Mouse (Mus musculus) CH12.LX (cell line): ENCODE results near the gene Lamp1. TPM values are rescaled to one million over a fixed set of nuclear protein-coding genes. Genes with fewer than 3 reads are reported as not detected.

ENCODE experiments used
- DNase-seq: peaks from one replicate; pipeline ENCODE4 v3.0.0-alpha.2; 2013; ENCODE audit errors: extremely low read depth
- H3K27ac ChIP-seq: 2 replicates; pipeline ENCODE4 v1.5.1; 2012; ENCODE audit warnings: low read depth, mild to moderate bottlenecking, control low read depth, moderate library complexity; ENCODE audit not compliant: insufficient read depth
- H3K27me3 ChIP-seq: replicated peaks from 2 replicates; pipeline ENCODE3; 2012; ENCODE audit warnings: inconsistent platforms
- H3K36me3 ChIP-seq, 2 experiments: replicated peaks in 1 of 2; 2 replicates each; pipeline versions ENCODE3 to v1.6.1; 2012; ENCODE audit warnings: inconsistent platforms in 1 of 2, low read length in 1 of 2, mild to moderate bottlenecking in 1 of 2, mixed read lengths in 1 of 2, moderate library complexity in 1 of 2; ENCODE audit not compliant: control insufficient read depth in 1 of 2, insufficient read depth in 1 of 2
- H3K4me1 ChIP-seq, 2 experiments: 2 replicates each; pipeline ENCODE4 v1.6.1; 2012; ENCODE audit warnings: inconsistent platforms in 1 of 2, moderate library complexity in 1 of 2; ENCODE audit not compliant: insufficient read depth in 2 of 2, control insufficient read depth in 1 of 2
- H3K4me2 ChIP-seq: 2 replicates; pipeline ENCODE4 v1.6.1; 2012; ENCODE audit warnings: low read depth, mild to moderate bottlenecking, control low read depth; ENCODE audit not compliant: poor library complexity, insufficient read depth, severe bottlenecking
- H3K4me3 ChIP-seq, 3 experiments: fragments of 150-350 bp in 1 of 3; sonication (generic) in 1 of 3; replicated peaks in 1 of 3; 2 replicates each; pipeline versions ENCODE3 to v1.5.1; 2011 to 2012; ENCODE audit warnings: low read depth in 2 of 3, low read length in 2 of 3, mild to moderate bottlenecking in 2 of 3, moderate library complexity in 2 of 3, control low read depth in 1 of 3, improper control_type of control experiment in 1 of 3, inconsistent platforms in 1 of 3, mixed read lengths in 1 of 3; ENCODE audit not compliant: poor library complexity in 1 of 3
- H3K79me2 ChIP-seq: replicated peaks from 2 replicates; pipeline ENCODE4 v1.6.1; 2012; ENCODE audit warnings: mild to moderate bottlenecking, moderate library complexity; ENCODE audit not compliant: control insufficient read depth, poor library complexity, insufficient read depth, severe bottlenecking; ENCODE audit errors: extremely low read depth
- H3K9ac ChIP-seq: 2 replicates; pipeline ENCODE4 v1.6.1; 2012; ENCODE audit warnings: low read depth, mild to moderate bottlenecking, control low read depth, moderate library complexity; ENCODE audit not compliant: insufficient read depth
- H3K9me3 ChIP-seq: replicated peaks from 2 replicates; pipeline ENCODE3; 2012; ENCODE audit warnings: low read length, inconsistent platforms, mixed read lengths
- CHD2 ChIP-seq: IDR thresholded peaks from 2 replicates; pipeline ENCODE4 v1.6.1; 2011; ENCODE audit warnings: low read length, improper control_type of control experiment
- E2F4 ChIP-seq: IDR thresholded peaks from 2 replicates; pipeline ENCODE4 v1.6.1; 2011; ENCODE audit warnings: low read depth, low read length, improper control_type of control experiment; ENCODE audit not compliant: insufficient replicate concordance
- EP300 ChIP-seq: IDR thresholded peaks from 2 replicates; pipeline ENCODE4 v1.6.1; 2011; ENCODE audit warnings: low read length, improper control_type of control experiment
- GABPA ChIP-seq: IDR thresholded peaks from 2 replicates; pipeline ENCODE4 v1.6.1; 2012; ENCODE audit warnings: low read depth, low read length, improper control_type of control experiment, inconsistent platforms; ENCODE audit not compliant: insufficient replicate concordance
- MAFK ChIP-seq: IDR thresholded peaks from 2 replicates; pipeline ENCODE4 v1.6.1; 2011; ENCODE audit warnings: low read length, improper control_type of control experiment; ENCODE audit not compliant: insufficient replicate concordance
- NELFE ChIP-seq: IDR thresholded peaks from 2 replicates; pipeline ENCODE4 v1.6.1; 2011; ENCODE audit warnings: low read depth, low read length, improper control_type of control experiment
- PAX5 ChIP-seq: IDR thresholded peaks from 2 replicates; pipeline ENCODE4 v1.6.1; 2012; ENCODE audit warnings: low read length, inconsistent platforms, mixed read lengths
- POLR2A ChIP-seq: IDR thresholded peaks from 2 replicates; pipeline ENCODE4 v1.6.1; 2011; ENCODE audit warnings: low read depth, mild to moderate bottlenecking, improper control_type of control experiment, low read length
- POLR2AphosphoS2 ChIP-seq: IDR thresholded peaks from 2 replicates; pipeline ENCODE4 v1.6.1; 2011; ENCODE audit warnings: low read depth, low read length, improper control_type of control experiment
- RCOR1 ChIP-seq: conservative IDR thresholded peaks from 2 replicates; pipeline ENCODE4 v1.6.1; 2012; ENCODE audit warnings: low read depth, mild to moderate bottlenecking, inconsistent platforms, low read length, improper control_type of control experiment
- TBP ChIP-seq: conservative IDR thresholded peaks from 2 replicates; pipeline ENCODE4 v1.6.1; 2011; ENCODE audit warnings: low read depth, low read length, improper control_type of control experiment
- TCF12 ChIP-seq: IDR thresholded peaks from 2 replicates; pipeline ENCODE4 v1.6.1; 2014; ENCODE audit warnings: low read depth, mild to moderate bottlenecking, inconsistent platforms, low read length, improper control_type of control experiment
- USF2 ChIP-seq: conservative IDR thresholded peaks from 2 replicates; pipeline ENCODE4 v1.6.1; 2011; ENCODE audit warnings: low read depth, low read length, improper control_type of control experiment
- ZKSCAN1 ChIP-seq: IDR thresholded peaks from 2 replicates; pipeline ENCODE4 v1.6.1; 2012; ENCODE audit warnings: low read depth, inconsistent platforms, low read length, improper control_type of control experiment, borderline replicate concordance
- dilution Hi-C: fragments of 300-500 bp; cut with MboI; formaldehyde crosslinking; loops from 2 replicates; pipeline ENCODE4 v1.14.3; 2020; ENCODE audit warnings: low sequenced_read_pairs; ENCODE audit not compliant: extremely low pct_unique_long_range_greater_than_20kb, extremely low pct_ligation_motif_present
- in situ Hi-C: fragments of 300-500 bp; cut with MboI; formaldehyde crosslinking; loops from 3 replicates; pipeline ENCODE4 v1.14.3; 2019; ENCODE audit warnings: low sequenced_read_pairs, low pct_ligation_motif_present, low pct_unique_long_range_greater_than_20kb, mixed read lengths
- polyA plus RNA-seq: library from polyadenylated mRNA; unstranded; fragments of >175 nt; gene quantifications from 2 replicates; pipeline ENCODE4 v1.2.1, GENCODE M21; 2012; ENCODE audit warnings: low read depth; ENCODE audit not compliant: insufficient read length
- total RNA-seq, 2 experiments: library from RNA; depleted of rRNA; stranded (reverse); fragments of 300-350 nt in 1 of 2; fragments of >200 nt in 1 of 2; gene quantifications; 2 replicates each; pipeline ENCODE4 v1.2.3; 2012 to 2014

Lamp1 gene
- total and polyA plus RNA-seq, 3 experiments: 56.7 to 69.4 (median 64.3) TPM

- TF ChIP-seq RCOR1: no peak
- no peak for TF ChIP-seq NELFE
- TF ChIP-seq ZKSCAN1: no peak
- no peak for TF ChIP-seq PAX5
- no peak for TF ChIP-seq EP300
Observed at GRCm38 (mm10) chr8:13162098-13162497, 3.1 kb downstream of the Lamp1 start (continued).

- Histone ChIP-seq H3K4me3 (no peak overlapping the region), H3K9ac (no peak overlapping the region), H3K9me3 (no peaks in the 10 kb centered on the region), H3K4me2 (no peak overlapping the region), H3K36me3 (peaks cover 13 to 39% of the 10 kb centered on the region in 2 experiments), H3K27me3 (peaks cover 7% of the 10 kb centered on the region), H3K27ac (no peak overlapping the region), H3K4me1 (peaks cover 8 to 31% of the 10 kb centered on the region in 2 experiments), H3K79me2 (peaks cover 23% of the 10 kb centered on the region; the same call in 1 of the 2 replicates)
- dilution Hi-C loops: no loop called here
- in situ Hi-C loops: no loop called here
- TF ChIP-seq CHD2 (no peak), PAX5 (no peak), POLR2AphosphoS2 (no peak), POLR2A (no peak)
- DNase-seq: no peak
Observed at GRCm38 (mm10) chr8:13163563-13163962, 4.6 kb downstream of the Lamp1 start.

- H3K9me3 ChIP-seq: no peaks in the 10 kb centered on the region
- peaks cover 4% of the 10 kb centered on the region for H3K27me3 ChIP-seq
- dilution Hi-C loops: no loop called here
- no peak overlapping the region for H3K9ac ChIP-seq
- TF ChIP-seq GABPA (no peak), EP300 (no peak), E2F4 (no peak), POLR2AphosphoS2 (no peak), MAFK (no peak), RCOR1 (no peak), USF2 (no peak), ZKSCAN1 (no peak), TCF12 (no peak), CHD2 (no peak), TBP (no peak)
- in situ Hi-C loops: no loop called here
- DNase-seq: no peak
- peaks cover 23% of the 10 kb centered on the region; the same call in 1 of the 2 replicates for H3K79me2 ChIP-seq
- H3K27ac ChIP-seq: no peak overlapping the region
- H3K4me3 ChIP-seq: no peak overlapping the region
- peaks cover 20 to 47% of the 10 kb centered on the region in 2 experiments for H3K36me3 ChIP-seq
- peaks cover 8 to 30% of the 10 kb centered on the region in 2 experiments for H3K4me1 ChIP-seq
- H3K4me2 ChIP-seq: no peak overlapping the region
Observed at GRCm38 (mm10) chr8:13164361-13164760, 5.4 kb downstream of the Lamp1 start.
